Mouse (Mus musculus): ENCODE results near the gene Rab3gap1. TPM values are rescaled to one million over a fixed set of nuclear protein-coding genes. Genes with fewer than 3 reads are reported as not detected.

Rab3gap1 gene
- polyA plus RNA-seq, 1 experiment, result 35.4 TPM

- H3K4me3 ChIP-seq (ENCODE audit: insufficient read depth, low read length), result no peak overlapping the region
- peaks cover 2% of the 10 kb centered on the region; the same call in 1 of the 2 replicates for H3K4me1 ChIP-seq (ENCODE audit: control insufficient read depth, insufficient read depth, low read length)
- no peak for TF ChIP-seq CTCF (IDR thresholded peaks at IDR 0.05; ENCODE audit: borderline replicate concordance, insufficient read depth, low read length)
- TF ChIP-seq POLR2A (IDR thresholded peaks at IDR 0.05; ENCODE audit: low read depth, low read length), result no peak
- H3K27ac ChIP-seq (ENCODE audit: insufficient read depth, low read length), result no peak overlapping the region
Measured at GRCm38 (mm10) chr1:127989876-127990731, 121.5 kb downstream of the Rab3gap1 start.

Other genes starting within 250 kb of the Rab3gap1 start
- gene Tmem163, start 189.2 kb upstream of the Rab3gap1 start, polyA plus RNA-seq (2011; ENCODE audit: insufficient read length, low read depth, missing spikeins), result not detected in 2 replicates
- not detected in 2 replicates for gene Acmsd, start 139.4 kb upstream of the Rab3gap1 start, polyA plus RNA-seq (2011; ENCODE audit: insufficient read length, low read depth, missing spikeins)
- 43.5 and 49.0 TPM in 2 replicates for gene Ccnt2, start 94.6 kb upstream of the Rab3gap1 start, polyA plus RNA-seq (2011; ENCODE audit: insufficient read length, low read depth, missing spikeins)
- not detected in 2 replicates for gene Map3k19, start 13.7 kb upstream of the Rab3gap1 start, polyA plus RNA-seq (2011; ENCODE audit: insufficient read length, low read depth, missing spikeins)
- gene Zranb3, start 234.3 kb downstream of the Rab3gap1 start, polyA plus RNA-seq (2011; ENCODE audit: insufficient read length, low read depth, missing spikeins), result 8.6 and 10.9 TPM in 2 replicates
- gene R3hdm1, start 234.5 kb downstream of the Rab3gap1 start, polyA plus RNA-seq (2011; ENCODE audit: insufficient read length, low read depth, missing spikeins), result 70.3 and 97.9 TPM in 2 replicates